Mouse (Mus musculus) retina, adult 2 months (tissue): ENCODE measurements around the gene Unc50.
A peak's percentile ranks its signal among the peaks of the same experiment; 100 is the strongest.

Experiments used
- DNase-seq: peaks from one replicate; pipeline ENCODE4 v3.0.0-alpha.2; 2012; ENCODE audit warnings: low read depth, low spot score

Unc50 gene

GRCm38 (mm10) chr1:37429366-37430296 is at the start of gene Unc50, which contains the start of gene Coa5:
Gene Unc50 (plus strand): TSS chr1:37430139.
Gene Coa5 (minus strand): TSS chr1:37430103.
- DNase-seq, result peak; percentile 92

DNA sequence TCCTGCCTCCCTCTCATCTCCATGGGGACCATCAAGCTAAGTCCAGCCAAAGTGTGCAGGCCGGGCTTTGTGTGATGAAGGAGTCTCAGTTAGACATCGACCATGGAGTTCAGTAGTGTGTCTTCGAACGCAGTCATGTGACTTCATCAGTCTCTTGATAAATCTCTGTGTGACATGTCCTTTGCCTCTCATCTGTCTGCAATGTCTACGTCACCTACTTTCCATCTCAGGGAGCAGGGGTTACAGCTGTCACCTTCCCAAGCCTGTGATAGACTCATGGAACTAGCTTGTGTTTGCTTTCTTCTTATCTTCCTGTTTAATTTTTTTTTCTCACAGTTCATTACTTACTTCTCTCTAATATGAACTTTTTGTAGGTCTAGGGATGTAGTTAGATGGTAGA is 49.0 kb upstream of the Unc50 start:
- DNase-seq, result no peak

DNA sequence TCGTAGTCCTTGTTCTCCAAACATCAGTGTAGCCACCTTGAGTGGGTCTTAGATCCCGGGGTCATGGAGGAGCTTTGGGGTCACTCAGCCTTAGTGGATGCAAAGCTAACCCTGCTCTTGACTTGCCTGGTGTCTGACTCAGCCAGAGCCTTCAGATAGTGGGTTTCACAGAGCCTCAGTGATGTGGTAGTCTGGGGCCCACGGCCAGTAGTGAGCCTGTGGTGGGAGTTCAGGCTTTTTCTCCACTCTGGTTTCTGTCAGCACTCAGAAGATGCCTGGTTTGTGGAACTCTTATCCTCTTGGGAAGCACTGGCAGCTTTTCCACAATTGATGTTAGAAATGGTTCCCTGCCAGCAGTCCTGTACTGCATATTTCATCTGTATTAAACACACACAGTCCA is 45.6 kb upstream of the Unc50 start:
- DNase-seq, result no peak

DNA sequence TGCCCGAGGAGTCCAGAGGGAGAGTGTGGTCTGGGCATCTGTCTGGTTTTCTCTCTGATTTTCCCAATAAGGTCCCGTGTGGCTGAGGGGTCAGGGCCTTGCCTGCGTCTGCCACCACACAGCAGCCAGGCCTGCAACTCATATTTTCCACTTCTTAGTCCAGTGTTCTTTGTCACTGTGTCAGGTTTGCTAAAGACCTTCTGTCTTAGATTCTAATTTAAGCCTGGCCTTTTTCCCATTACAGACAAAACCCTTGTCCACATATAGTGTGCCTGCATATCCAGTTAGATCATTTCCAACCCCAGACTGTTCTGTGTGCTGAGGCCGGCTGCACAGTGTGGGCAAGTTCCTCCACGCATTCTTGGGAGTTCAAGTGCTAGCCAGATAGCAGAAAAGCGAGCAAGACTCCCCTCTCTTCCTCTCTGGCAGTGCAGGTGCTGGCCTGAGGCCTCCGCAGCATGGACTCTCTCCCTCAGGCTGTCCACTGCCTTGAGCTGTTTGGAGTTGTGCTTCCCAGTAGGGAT is 43.4 kb upstream of the Unc50 start:
- DNase-seq, result no peak

DNA sequence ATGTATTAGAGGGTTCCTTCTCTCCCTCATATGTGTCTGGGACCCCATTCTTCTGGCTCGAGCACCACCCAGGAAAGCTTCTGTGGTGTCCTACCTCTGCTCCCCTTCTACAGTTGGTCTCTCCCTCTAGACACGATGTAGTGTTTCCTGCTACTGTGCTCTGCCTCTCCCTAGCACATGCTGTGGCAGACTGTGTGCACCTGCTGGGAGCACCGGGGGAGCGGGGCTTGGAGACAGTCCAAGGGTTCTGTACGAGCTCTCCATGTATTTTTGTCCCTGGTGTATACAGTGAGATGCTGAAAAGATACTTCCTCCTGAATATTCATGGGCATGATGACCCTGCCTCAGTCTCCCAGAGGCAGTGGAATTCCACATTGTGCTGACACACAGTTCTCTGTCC is 36.8 kb upstream of the Unc50 start:
- DNase-seq, result no peak

- no peak for DNase-seq
Measured at GRCm38 (mm10) chr1:37396481-37396880, 33.5 kb upstream of the Unc50 start.

DNA sequence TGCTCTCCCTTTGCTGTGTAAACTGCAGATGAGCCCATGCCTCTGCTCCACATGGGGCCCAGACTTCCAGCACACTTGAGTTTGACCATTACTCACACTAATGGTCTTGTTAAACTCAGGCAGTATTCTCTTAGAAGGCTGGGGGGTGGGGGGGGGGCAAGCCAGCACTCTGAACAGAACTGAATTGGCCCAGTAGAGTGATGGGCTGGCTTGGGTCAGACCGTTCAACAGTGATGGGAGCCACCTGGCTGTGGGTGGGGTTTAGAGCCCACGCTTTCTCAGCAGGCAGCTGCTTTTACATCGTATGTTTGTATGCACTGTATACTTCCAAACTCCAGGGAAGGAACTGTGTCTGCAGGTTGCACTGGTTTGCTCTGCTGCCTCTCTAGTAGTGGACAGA is 31.0 kb upstream of the Unc50 start:
- no peak for DNase-seq

- peak; percentile 4 for DNase-seq
Measured at GRCm38 (mm10) chr1:37399734-37400133, 30.2 kb upstream of the Unc50 start.

GRCm38 (mm10) chr1:37401687-37402086 is 28.3 kb upstream of the Unc50 start:
- peak; percentile 28 for DNase-seq

DNA sequence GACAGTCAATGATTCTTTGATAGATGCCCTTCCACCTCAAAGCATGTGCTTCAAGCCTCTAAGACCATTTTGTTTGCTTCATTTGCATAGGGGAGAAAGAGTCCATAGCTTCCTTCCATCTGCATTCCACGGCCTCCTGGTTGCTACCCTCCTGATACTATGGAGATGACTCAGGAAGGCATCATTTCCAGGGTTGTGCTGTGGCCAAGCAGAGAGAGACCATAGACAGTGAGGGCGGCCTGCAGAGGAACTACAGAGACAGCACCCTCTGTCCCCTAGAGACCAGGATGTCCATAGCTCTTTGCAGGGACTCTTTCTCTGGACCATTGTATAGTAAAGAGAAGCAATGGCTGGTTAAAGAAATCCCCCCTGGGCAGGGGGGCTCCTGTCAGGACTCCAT is 24.8 kb upstream of the Unc50 start:
- DNase-seq, result no peak

GRCm38 (mm10) chr1:37407228-37407627 is 22.7 kb upstream of the Unc50 start:
- DNase-seq, result no peak

- DNase-seq, result no peak
Measured at GRCm38 (mm10) chr1:37408059-37408458, 21.9 kb upstream of the Unc50 start.

GRCm38 (mm10) chr1:37408678-37409077 is 21.3 kb upstream of the Unc50 start:
- DNase-seq, result no peak

DNA sequence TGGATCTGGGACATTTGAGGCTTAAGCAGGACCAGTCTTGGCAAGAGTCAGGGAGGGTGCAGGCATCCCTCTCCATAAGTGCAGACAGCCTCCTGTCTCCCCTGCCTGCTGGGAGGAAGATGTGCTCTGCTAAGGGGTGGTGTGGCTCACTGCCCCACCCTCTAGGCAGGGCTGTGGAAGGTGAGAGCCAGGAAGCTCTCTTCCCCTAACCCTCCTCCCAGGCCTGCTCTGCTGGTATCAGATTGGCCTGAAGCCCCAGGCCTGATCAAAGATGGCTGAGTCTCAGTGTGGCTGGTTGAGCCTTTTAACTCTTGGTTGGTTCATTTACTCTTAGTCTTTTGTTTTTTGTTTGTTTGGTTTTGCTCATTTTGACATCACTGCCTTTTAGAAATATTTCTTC is 20.3 kb upstream of the Unc50 start:
- DNase-seq, result no peak

DNA sequence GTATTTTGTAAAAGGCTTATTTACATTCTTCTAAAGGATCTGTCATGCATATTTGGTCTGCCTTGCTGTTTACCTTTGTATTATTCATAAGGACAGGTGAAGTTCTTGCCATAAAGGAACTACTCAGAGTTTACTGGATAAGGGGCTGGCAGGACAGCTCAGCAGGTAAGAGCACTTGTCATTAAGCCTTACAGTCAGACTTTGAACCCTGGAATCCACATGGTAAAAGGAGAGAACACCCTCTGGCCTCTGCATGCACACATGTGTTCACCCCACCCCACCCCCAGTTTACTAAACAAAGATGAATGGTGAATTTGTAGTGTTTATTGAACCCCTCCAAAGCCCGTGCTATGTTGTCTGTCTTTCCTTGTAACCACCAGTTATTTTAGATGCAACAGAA is 14.5 kb upstream of the Unc50 start:
- DNase-seq, result no peak

GRCm38 (mm10) chr1:37419420-37419819 is 10.5 kb upstream of the Unc50 start:
- peak; percentile 30 for DNase-seq

DNA sequence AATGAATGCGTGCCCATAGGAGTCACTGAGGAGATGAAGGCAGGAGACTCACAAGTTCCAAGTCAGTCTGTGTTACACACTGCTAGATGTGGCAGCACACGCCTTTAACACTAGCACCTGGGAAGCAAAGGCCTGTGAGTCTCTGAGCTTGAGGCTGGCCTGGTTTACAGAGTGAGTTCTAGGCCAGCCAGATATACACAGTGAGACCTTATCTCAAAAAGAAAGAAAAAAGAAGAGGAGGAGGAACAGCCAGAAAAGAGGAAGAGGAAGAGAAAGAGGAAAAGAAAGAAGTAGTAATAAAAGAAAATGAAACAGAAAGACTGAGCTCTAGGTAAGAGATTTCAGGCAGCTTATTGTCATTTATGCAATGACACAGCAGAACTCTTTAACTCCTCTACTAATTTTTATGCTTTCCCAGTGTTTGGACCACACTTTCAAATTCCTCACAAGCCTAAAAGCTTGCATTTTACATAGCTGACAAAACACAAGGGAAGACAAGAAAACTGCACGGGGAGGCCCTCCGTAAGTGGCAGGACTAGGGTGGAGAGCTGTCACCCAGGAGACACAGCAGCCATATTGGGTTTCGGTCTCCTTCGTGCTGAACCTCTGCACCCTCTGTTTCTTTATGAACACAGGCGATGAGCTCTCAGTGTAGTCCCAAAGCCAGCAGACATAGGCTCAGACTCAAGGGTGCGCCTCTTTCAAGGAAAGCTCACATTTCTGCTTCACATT is 2.6 kb upstream of the Unc50 start:
- no peak for DNase-seq

GRCm38 (mm10) chr1:37428911-37429310 is 1.0 kb upstream of the Unc50 start:
- DNase-seq, result no peak

GRCm38 (mm10) chr1:37430297-37430840 is 430 bp downstream of the Unc50 start:
- DNase-seq, result no peak

- no peak for DNase-seq
Measured at GRCm38 (mm10) chr1:37436419-37436818, 6.5 kb downstream of the Unc50 start.

DNA sequence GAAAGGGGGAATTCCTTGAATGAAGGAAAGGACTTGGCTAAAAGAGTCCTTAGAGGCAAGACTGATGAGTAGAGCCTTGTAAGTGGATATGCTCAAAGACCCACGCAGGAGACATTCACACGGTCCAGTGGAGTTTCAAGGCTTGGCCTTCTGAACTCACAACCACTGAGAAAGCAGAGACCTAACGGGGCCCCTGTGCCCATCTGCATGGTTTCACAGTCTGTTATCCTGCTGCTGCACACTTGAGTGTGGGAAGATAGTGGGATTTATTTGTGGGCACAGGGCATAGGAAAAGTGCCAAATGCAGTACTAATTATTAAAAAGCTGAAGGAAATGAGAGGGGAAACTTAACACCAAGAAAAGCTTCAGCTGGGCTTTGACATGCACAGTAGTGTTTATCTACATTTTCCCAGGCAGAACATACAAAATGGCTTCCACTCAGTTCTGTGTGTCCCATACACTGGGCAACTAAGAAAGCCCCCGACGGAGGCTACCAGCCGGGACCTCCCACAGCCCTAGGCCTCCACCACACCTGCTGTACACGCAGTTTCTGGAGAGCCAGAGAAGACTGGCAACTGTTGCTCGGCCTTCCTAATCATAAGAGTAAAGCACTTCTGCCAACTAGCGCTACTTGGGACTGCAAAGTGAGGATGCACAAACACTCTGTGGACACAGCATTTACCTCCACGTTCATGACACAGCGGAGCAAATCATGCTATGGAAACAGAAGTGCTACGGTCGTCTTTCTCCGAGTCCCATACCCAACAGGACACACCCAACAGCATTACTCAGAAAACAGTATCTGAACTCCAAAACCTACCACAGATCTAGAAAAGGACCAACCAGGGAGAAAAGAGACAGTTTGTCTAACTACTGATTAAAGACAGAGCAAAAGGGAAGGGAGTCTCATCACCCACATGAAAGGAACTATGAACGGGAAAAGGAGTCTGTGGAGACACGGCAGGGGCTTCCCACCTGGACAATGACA is 13.2 kb downstream of the Unc50 start:
- no peak for DNase-seq
